ENCODE assay signal across 8 mouse cellular contexts in genomic region chr4:133378236-133379045, GRCm38 (mm10). TPM values are rescaled to one million over a fixed set of nuclear protein-coding genes. Genes with fewer than 3 reads are reported as not detected.
DNase-seq lines count a peak whose midpoint lies in the region; ATAC-seq and TF ChIP-seq lines count a peak whose summit lies in the region.

No protein-coding gene starts in this region.

- peaks cover 27% of the 10 kb centered on the region for H3K36me3 ChIP-seq in embryonic facial prominence, embryonic 10.5 days (replicated peaks)
- H3K36me3 ChIP-seq in heart, postnatal 0 days (replicated peaks; ENCODE audit: control insufficient read depth, insufficient read depth, low read length): peaks cover 4% of the 10 kb centered on the region

- peak overlapping the region; percentile 81 for H3K27ac ChIP-seq in embryonic facial prominence, embryonic 10.5 days (replicated peaks)
- H3K27ac ChIP-seq in heart, postnatal 0 days (ENCODE audit: low read depth): peak overlapping the region; percentile 28

- no peaks in the 10 kb centered on the region for H3K27me3 ChIP-seq in embryonic facial prominence, embryonic 10.5 days (replicated peaks; ENCODE audit: low read depth, poor library complexity, severe bottlenecking)
- no peaks in the 10 kb centered on the region for H3K27me3 ChIP-seq in heart, postnatal 0 days (ENCODE audit: control insufficient read depth, insufficient read depth, low read length)

- H3K4me2 ChIP-seq in heart, postnatal 0 days (ENCODE audit: low read depth, low read length): no peak overlapping the region

- H3K4me1 ChIP-seq in embryonic facial prominence, embryonic 10.5 days: peaks cover 66% of the 10 kb centered on the region
- peaks cover 51% of the 10 kb centered on the region for H3K4me1 ChIP-seq in heart, postnatal 0 days (ENCODE audit: control insufficient read depth, insufficient read depth)

- peak; percentile 25 for DNase-seq in CD4-positive, CD25-positive, alpha-beta regulatory T cell, adult 2 months (ENCODE audit: low read depth, low spot score)
- peak; percentile 59 for DNase-seq in ovary, postnatal 36 days (ENCODE audit: low spot score)
- DNase-seq in ovary, postnatal 14 days (ENCODE audit: low spot score): no peak
- peak; percentile 75 for DNase-seq in embryonic facial prominence, embryonic 10.5 days (ENCODE audit: low spot score)
- peak; percentile 55 for DNase-seq in heart, postnatal 0 days (ENCODE audit: low spot score)
- peak; percentile 44 for DNase-seq in mesoderm, embryonic 11.5 days (ENCODE audit: low read depth, low spot score)
- peak; percentile 84 for DNase-seq in thymus, postnatal 0 days (ENCODE audit: low spot score)

- no peak for TF ChIP-seq CTCF in heart, postnatal 0 days (IDR thresholded peaks at IDR 0.05; ENCODE audit: low read depth)

- H3K4me3 ChIP-seq in embryonic facial prominence, embryonic 10.5 days: peak overlapping the region; percentile 39
- H3K4me3 ChIP-seq in heart, postnatal 0 days (ENCODE audit: low read depth, low read length): no peak overlapping the region

- H3K9me3 ChIP-seq in embryonic facial prominence, embryonic 10.5 days: no peaks in the 10 kb centered on the region
- no peaks in the 10 kb centered on the region for H3K9me3 ChIP-seq in heart, postnatal 0 days (replicated peaks; ENCODE audit: control insufficient read depth, low read length)

- no peak for ATAC-seq in CD4-positive, CD25-positive, alpha-beta regulatory T cell, adult 4 months
- ATAC-seq in heart, postnatal 0 days (ENCODE audit: insufficient read depth, low read depth): peak; percentile 69

- whole genome bisulfite sequencing in embryonic facial prominence, embryonic 10.5 days: 4% methylated on average over 13 of the region's 13 CpGs
- WGBS in heart, postnatal 0 days: 11% methylated on average over 13 of the region's 13 CpGs

- no peak overlapping the region; the same call in 1 of the 2 replicates for H3K9ac ChIP-seq in heart, postnatal 0 days (replicated peaks; ENCODE audit: low read depth, low read length)

- no peak for TF ChIP-seq EP300 in heart, postnatal 0 days (IDR thresholded peaks at IDR 0.05; ENCODE audit: low read depth)

RNA-seq across cellular contexts. Expression of gene Slc9a1, which starts 8.9 kb away (rescaled TPM):
- 10 to 100 TPM in 1 of 2 experiments, 1 to 10 TPM in 1; 9.9 to 19.4 TPM for polyA plus RNA-seq in CD4-positive, CD25-positive, alpha-beta regulatory T cell, adult 4 months (2017; shearing (Covaris generic))
- 8.6 and 9.0 TPM in 2 replicates for polyA plus RNA-seq in embryonic facial prominence, embryonic 10.5 days (2016; fragmentation: Nextera tagmentation; extraction: Ambion mirVana)
- total RNA-seq in heart, postnatal 0 days (2014; rRNA removed; ENCODE audit: low replicate concordance): 15.8 and 30.8 TPM in 2 replicates
- 4.0 and 4.4 TPM in 2 replicates for polyA plus RNA-seq in heart, postnatal 0 days (2015; fragmentation: Nextera tagmentation; extraction: Ambion mirVana)
- polyA plus RNA-seq in thymus, postnatal 0 days (2015; fragmentation: Nextera tagmentation; extraction: Ambion mirVana): 5.2 and 6.2 TPM in 2 replicates

RNA-seq across cellular contexts. Expression of gene Wdtc1, which starts 25.2 kb away (rescaled TPM):
- polyA plus RNA-seq in CD4-positive, CD25-positive, alpha-beta regulatory T cell, adult 4 months (2017; shearing (Covaris generic)): 1 to 10 TPM; 4.2 to 7.8 TPM
- 17.2 and 17.7 TPM in 2 replicates for polyA plus RNA-seq in embryonic facial prominence, embryonic 10.5 days (2016; fragmentation: Nextera tagmentation; extraction: Ambion mirVana)
- total RNA-seq in heart, postnatal 0 days (2014; rRNA removed; ENCODE audit: low replicate concordance): 30.2 and 39.9 TPM in 2 replicates
- 9.3 and 9.6 TPM in 2 replicates for polyA plus RNA-seq in heart, postnatal 0 days (2015; fragmentation: Nextera tagmentation; extraction: Ambion mirVana)
- 13.6 and 14.2 TPM in 2 replicates for polyA plus RNA-seq in thymus, postnatal 0 days (2015; fragmentation: Nextera tagmentation; extraction: Ambion mirVana)
